Comparison of ENCODE assay signal across 1 mouse cellular context in the genomic region with DNA sequence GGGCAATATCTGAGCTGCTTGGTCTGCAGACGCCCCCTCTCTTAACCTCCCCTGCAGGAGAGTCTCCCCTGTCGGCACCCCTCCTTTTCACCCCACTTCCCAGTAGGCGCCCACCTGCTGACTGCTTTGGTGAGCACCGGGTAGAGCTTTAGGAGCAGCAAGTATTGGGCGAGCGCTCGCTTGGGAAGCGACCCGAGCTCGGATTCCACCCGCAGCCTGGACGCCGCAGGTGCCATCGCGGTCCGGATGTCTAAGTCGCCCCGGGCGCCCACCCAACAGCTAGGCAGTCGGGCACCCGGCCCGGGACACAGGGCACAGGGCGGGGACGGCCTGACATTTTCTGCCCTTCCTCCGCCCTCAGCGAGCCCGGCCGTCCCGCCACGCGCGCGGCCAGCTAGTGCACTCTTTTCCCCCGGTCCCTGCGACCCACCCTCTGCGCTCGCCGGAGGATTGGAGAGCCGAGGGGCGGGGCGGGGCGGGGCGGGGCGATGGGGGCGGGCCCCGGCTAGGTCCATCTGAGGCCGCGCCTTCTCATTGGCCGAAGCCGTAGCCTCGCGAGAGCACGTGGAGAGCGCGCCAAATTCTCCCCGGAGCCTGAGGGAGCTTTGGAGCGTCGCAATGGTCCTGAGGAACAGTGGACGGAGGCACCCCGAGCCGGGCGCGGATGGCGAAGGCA.
A peak's percentile ranks its signal among the peaks of the same experiment; 100 is the strongest.
TF ChIP-seq lines count a peak whose summit lies in the region.

Gene Pxmp2 (minus strand): TSS at position 417 of the 676 bp plus-strand sequence.
Gene Pole (plus strand): TSS at position 537 of the 676 bp plus-strand sequence.

TF ChIP-seq in MEL, 35 proteins besides CTCF, POLR2A, EP300 and RAD21 (continued from another document):
- no peak for TF ChIP-seq TAL1 (IDR thresholded peaks at IDR 0.05; ENCODE audit: low read length)
- no peak for TF ChIP-seq SMC3 (IDR thresholded peaks at IDR 0.05; ENCODE audit: low read depth, low read length)
- TF ChIP-seq MAZ (IDR thresholded peaks at IDR 0.05; ENCODE audit: low read depth, low read length), result no peak
- TF ChIP-seq JUND (IDR thresholded peaks at IDR 0.05; ENCODE audit: low read depth, low read length), result no peak
- peak; percentile 82; the same call in 1 of the 2 replicates for TF ChIP-seq E2F4 (IDR thresholded peaks at IDR 0.05; ENCODE audit: borderline replicate concordance, low read depth, low read length)
- no peak for TF ChIP-seq GABPA (IDR thresholded peaks at IDR 0.05; ENCODE audit: low read depth, low read length)
- peak; percentile 82 for TF ChIP-seq NELFE (IDR thresholded peaks at IDR 0.05; ENCODE audit: low read depth, low read length)
- TF ChIP-seq USF2 (IDR thresholded peaks at IDR 0.05; ENCODE audit: borderline replicate concordance in 1 of 2, insufficient read depth in 1 of 2, low read depth in 1 of 2, low read length in 2 of 2), result no peak
- TF ChIP-seq POLR2AphosphoS2 (IDR thresholded peaks at IDR 0.05; ENCODE audit: low read length), result peak; percentile 54; the same call in 1 of the 2 replicates
- peak; percentile 63; the same call in 1 of the 2 replicates for TF ChIP-seq ZMIZ1 (IDR thresholded peaks at IDR 0.05; ENCODE audit: low read depth, low read length)
- TF ChIP-seq ZKSCAN1 (IDR thresholded peaks at IDR 0.05; ENCODE audit: low read depth, low read length), result no peak
- TF ChIP-seq RCOR1 (IDR thresholded peaks at IDR 0.05; ENCODE audit: low read depth, low read length), result no peak
- TF ChIP-seq ETS1 (IDR thresholded peaks at IDR 0.05; ENCODE audit: low read depth, low read length), result no peak
- TF ChIP-seq MAX (IDR thresholded peaks at IDR 0.05; ENCODE audit: low read length), result peak; percentile 73
- no peak for TF ChIP-seq TBP (IDR thresholded peaks at IDR 0.05; ENCODE audit: low read depth, low read length)
- TF ChIP-seq CHD2 (IDR thresholded peaks at IDR 0.05; ENCODE audit: low read length), result peak; percentile 77
- TF ChIP-seq MYC (IDR thresholded peaks at IDR 0.05; ENCODE audit: low read depth, low read length), result no peak
